Mouse (Mus musculus) urinary bladder, postnatal 4 days (tissue): ENCODE results near the gene Ap5z1.
A peak's percentile ranks its signal among the peaks of the same experiment; 100 is the strongest.

Experiments
- DNase-seq, 2 experiments: peaks; one replicate each; pipeline ENCODE4 v3.0.0; 2021 to 2022; ENCODE audit warnings: low spot score in 2 of 2

Ap5z1 gene

DNA sequence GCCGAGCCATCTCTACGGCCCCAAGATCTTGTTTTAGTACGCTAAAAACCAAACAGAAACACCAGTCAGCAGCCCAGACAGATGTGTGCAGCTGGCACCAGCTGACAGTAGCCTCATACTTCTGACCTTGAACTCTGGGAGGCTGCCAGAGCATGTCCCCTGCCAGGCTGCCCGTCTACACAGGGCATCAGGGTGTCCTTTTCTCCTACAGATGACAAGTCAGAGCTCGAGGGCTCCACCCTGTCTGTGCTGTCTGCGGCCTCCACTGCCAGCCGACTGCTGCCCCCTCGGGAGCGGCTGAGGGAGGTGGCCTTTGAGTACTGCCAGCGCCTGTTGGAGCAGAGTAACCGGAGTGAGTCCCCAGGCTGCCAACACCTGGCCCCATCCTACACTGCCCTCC, 6.1 kb downstream of the Ap5z1 start:
- DNase-seq: no peak

DNA sequence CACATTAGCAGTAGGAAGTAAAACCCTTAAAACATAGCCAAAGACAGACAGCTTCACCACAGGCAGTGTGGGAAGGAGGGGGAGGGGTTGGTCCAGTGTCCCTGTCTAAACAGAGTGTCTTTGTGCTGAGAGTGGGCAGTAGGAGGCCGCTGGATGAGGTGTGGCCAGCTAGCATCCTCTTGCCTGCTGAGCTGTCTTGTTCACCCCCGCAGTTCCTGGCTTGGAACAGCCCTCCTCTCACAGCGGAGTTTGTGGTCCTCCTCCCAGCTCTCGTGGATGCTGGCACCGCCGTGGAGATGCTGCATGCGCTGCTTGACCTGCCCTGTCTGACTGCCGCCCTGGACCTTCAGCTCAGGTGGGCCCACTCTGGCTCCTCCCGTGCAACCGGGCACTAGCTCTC, 10.0 kb downstream of the Ap5z1 start:
- DNase-seq: no peak

DNA sequence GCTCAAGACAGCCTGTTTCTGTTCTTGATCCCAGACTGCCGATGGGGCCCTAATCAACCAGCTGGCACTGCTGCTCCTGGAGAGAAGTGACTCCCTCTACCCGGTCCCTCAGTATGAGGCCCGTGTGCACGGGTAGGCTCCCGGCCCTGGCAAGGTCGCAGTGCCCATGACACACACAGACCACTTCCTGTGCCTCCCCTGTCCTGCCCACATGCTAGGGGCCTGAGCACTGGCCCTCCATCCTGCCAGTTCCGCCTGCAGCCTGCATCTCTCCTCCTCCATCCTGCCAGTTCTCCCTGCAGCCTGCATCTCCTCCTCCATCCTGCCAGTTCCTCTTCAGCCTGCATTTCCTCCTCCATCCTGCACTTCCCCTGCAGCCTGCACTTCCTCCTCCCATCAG, 11.9 kb downstream of the Ap5z1 start:
- DNase-seq: no peak

DNA sequence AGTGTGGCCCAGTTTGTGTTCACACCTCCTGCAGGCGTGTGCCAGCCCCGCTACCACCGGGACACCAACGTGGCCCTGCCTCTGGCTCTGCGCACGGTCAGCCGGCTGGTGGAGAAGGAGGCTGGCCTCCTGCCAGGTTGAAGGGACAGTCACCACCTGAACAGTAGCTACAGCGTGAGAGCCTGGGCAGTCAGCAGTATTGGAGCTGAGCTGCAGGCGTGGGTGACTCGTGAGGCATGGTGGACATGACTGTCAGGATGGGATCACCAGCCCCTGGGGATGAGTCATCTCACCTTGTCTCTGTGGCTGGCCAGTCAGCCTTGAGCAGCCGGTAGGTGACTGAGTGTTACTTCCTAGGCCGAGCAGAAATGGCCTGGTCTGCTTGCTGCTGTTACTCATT, 13.6 kb downstream of the Ap5z1 start:
- DNase-seq: no peak

DNA sequence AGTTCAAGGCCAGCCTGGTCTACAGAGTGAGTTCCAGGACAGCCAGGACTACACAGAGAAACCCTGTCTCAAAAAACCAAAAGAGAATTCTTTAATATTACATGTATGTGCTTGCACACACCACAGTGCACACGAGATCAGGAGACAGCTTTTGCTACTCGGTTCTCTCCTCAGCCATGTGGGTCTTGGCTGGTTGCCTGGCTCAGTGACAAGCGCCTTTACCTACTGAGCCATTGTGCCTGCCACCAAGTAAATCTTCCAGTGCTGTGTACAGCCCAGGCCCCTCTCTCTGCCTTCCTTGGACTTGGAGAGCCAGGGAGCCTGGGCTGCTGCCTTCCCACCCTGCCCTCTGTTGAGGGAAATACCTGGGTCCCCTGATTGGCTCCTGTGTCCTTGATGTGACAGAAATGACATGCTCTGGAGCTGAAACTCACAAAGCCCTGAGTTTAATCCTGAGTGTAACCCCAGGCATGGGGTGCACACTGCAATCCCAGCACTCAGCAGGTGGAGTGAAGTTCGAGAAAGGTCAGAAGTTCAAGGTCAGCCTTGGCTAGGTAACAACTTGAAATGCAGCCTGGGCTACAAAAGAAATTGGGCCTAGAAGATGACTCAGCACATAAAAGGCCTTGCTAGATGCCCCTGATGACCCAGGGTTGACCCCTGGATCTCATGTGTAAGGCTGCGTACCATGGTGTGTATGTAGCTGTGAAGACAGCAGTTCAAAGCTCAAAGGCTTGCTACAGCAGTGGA, 14.3 kb downstream of the Ap5z1 start:
- DNase-seq: no peak

DNA sequence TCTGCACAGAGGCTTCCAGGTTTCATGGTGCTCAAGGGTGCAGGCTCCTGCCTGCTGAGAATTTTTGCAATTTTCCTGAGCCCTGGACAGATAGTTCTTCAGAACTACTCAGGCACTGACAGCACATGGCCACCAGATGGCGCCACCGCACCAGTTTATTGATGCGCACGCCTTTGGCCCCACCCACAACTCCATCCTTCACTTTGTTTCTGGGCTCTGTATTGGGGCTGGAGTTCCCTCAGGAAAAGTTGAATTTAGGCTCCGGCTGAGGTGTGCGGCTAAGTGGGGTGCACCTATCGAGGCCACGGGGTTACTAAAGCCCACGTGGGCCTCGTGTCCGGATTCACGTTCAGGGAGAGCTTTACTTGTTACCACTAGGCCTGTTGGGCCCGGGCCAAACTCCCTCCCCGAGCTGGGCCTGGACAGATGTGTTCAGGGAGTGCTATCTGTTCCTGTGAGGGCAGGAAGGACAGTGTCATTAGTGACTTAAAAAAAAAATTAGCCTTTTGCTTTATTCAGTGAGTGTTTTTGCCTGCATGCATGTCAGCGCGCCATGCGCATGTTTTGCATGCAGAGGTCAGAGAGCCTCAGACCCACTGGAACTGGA, 15.2 kb downstream of the Ap5z1 start:
- peak; percentile 73 to 89 for DNase-seq

DNA sequence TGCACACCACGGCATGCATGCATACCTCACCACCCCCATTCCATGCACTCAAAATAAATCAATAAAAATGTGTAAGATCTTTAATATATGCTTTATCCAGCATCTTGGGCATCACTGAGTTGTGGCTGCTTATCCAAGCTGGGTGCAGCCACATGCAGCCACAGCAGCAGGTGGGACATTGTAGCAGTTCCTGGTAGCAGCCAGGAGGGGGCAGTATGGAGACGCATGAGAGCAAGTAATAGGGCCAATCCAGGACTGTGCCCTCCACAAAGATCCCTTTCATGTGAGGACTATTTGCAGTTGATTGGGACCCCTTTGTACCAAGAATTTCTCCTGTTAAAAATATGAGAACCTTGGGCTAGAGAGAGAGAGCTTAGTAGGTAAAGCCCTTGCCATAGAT, 18.8 kb downstream of the Ap5z1 start:
- no peak for DNase-seq

DNA sequence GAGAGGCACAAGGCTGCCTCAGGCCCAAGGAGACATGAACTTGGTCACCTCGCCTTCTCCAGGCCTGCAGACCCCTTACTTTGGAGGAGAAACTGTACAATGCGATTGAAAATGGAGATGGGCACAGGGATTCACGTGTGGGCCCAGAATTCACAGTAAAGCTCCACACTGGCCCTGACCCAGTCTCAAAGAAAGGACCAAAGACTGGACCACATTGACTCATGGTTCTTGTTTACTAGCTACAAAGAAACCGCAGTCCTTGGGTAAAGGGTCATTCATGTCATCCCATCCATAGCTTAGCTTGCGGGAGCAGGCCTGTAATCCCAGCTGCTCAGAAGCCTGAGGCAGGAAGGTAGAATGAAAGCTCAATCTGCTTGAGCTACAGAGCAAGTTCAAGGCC, 19.8 kb downstream of the Ap5z1 start:
- DNase-seq: no peak

DNA sequence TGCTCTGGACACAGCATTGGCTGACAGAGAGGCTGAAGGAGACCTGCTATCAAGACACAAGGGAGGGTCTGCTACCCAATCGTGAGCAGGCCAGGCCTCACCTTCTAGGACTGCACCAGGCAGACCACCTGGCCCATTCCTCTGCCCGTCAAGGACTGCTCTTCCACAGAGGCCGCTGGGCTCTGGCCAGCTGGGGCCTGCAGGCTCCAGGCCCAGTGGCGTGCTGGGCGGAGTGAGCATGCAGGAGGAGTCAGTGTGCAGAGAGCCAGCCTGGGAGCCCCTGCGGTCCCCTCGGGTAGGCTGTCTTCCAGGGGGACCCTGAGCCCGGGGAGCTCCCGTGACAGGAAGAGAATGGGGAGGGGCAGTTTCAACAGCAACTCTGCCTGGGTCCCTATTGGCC, 22.9 kb downstream of the Ap5z1 start:
- DNase-seq: no peak

DNA sequence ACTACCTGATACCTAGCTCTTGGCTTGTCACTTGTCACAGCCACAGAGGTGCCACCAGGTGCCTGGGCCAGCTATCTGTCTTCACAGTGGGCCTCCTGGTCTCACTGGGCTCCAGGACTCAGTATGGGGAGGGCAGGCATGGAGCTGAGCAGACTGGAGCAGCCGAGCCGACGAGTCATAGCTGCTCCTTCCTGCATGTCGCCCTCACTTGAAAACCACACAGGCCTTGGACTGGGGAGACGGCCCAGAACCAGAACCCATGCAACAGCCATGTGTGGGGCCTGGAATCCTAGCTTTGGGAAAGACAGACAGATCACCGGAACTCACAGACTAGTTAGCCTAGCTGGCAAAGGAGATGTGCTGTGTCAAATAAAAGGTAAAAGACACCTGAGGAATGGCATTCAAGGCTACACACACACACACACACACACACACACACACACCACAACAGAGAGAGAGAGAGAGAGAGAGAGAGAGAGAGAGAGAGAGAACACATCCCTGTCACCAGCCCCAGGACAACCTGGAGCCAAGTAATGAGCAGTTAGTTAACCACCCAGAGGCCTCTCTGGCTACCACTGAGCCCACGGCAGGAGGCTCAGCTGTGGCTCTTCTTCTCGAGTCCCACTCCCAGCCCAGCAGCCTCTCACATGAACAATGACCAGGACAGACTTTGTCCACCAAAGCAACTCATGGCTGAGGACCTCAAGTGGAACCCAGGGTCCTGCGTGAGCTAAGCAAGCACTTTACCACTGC, 26.4 kb downstream of the Ap5z1 start:
- DNase-seq: no peak

DNA sequence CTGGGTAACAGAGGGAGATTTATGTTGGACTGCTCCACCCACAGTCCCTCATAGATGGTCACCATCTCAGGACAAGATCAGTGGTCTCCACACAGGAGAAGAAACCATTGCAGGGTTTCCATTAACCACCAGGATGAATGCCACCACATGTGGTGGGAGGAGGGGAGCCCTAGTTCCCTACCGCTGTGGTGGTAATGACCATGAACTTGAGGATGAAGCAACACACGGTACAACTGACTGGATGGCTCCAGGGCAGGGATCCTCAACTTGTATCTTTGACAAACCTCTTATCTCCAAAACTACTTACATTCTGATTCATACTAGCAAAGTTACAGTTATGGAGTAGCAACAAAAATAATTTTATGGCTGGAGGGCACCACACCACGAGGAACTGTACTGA, 29.6 kb downstream of the Ap5z1 start:
- no peak for DNase-seq

DNA sequence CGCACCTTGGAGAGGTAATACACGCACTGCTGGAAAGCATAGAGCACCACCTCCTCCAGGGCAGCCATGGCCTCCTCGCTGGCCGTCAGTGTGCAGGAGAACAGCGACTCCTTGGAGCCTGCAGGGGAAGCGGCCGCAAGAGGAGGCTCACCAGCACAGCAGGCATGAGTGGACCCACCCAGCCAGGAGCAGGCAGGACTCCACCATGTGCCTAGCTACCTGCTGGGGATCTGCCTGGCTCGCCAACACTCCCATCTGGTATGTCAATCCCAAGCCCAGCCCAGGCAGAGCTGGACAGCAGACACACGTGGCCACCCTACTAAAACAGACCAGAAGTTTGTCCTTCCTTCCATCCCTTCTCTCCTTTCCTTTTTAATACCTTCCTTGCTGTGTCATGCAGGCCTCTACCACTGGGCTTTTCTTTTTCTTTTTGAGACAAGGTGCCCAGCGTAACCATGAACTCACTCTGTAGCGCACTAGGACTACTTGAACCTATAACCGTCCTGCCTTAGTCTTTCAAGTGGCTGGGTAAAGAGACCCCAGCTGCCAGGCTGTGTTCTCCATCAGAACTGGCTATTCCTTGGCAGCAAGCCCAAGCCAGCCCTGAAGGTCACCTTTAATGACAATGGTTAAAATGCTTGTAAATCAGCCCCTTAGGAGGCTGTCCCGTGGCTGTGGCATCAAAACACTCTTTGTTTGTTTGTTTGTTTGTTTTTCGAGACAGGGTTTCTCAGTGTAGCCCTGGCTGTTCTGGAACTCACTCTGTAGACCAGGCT, 31.8 kb downstream of the Ap5z1 start:
- no peak for DNase-seq

DNA sequence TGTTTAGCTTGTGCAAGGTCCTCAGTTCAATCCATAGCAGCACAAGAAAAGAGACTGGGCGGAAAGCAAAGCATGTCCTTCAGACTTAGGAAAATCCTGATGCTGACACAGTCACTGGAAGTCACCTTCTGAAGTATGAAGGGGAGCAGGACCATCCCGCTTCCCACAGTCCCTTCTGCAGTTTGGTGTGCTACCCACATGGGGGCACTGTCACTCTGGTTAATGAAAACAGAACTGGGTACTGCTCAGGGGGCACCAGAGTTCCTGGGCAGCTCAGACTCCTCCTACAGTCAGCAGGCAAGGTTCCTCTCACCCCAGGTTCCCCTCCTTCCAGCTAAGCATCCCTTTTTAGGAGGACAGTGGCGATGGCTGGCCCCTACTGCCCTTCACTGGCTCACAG, 35.2 kb downstream of the Ap5z1 start:
- no peak for DNase-seq

DNA sequence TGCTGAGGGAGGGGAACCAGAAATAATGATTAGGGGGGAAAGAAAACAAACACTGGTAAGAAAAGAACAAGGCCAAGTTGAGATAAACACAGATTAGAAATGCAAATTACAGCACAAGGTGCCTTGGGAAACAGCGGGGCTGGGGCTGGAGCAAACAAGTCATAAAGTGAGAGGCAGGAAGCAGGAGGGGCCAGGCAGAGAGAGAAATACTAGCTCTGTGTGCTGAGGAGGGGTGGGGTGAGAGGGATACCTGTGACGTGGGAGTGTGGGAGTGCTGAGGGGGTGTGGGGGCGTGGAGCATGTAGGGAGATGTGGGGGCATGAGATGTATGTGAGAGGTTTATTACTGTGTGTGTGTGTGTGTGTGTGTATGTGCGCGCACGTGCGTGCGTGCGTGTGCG, 37.2 kb downstream of the Ap5z1 start:
- DNase-seq: no peak

DNA sequence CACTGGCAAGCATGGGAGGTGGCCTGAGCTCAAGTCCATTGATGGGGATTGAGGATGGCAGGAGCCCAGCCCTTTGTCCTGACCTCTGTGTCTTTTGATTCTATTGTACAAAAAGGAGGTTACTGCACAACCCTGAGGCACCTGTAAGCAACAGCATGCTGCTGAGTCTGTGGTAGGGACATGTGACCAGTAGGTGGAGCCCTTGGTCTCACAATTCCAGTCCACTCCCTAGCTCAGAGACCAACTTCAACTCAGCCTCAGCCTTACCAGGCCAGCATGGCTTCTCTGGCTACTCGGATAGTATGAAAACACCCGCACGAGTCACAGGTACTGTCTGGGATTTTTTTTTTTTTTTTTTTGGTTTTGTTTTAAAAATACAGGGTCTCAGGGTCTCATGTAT, 38.7 kb downstream of the Ap5z1 start:
- DNase-seq: peak; percentile 75 to 81

DNA sequence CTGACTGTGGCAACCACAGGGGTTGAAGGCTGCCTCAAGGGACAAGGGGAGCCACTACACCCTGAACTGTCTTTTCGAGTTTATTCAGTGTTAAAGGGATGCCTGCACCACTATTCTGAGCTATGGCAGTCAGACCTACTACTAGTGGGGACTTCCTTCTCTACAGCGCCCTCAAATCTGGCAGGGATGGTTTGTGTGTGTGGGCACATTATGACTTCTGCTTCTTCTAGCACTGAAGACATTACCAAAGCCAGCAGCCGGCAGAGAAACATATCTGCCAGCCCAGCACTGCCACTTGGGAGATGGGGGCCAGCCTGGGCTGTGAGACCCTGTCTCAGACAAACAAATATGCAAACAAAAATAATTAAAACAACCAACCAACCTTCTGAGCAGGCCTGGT, 40.4 kb downstream of the Ap5z1 start:
- no peak for DNase-seq

DNA sequence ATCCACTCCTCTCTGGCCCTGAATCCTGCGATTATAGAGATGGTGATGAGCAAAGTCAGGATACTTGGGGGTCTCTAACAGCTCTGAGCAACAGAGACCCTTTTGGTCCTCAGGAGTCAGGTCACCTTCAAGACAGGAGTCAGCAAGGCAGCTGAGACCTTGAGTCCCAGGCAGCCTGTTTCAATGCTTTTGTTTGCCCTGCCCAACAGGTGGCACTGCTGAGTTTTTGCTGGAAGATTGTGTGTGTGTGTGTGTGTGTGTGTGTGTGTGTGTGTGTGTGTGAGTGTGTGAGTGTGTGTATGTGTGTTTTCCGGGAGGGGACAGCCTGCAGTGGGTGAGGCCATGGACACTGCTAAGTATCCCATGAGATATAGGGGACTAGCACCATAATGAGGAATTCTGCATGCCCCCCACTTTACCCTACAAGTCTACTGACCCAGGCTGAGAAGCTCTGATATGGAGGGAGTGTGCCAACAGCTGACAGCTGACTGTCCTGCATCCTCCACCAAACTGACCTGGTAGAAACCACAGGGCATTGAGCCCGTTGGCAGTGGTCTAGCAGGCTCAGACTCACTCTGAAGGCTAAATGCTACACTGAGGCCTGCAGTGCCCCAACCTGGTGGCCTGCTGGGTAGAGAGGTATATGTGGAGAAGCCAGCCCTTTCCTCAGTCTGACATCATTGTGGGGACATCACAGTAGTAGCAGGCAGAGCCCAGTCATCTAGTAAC, 42.1 kb downstream of the Ap5z1 start:
- no peak for DNase-seq

DNA sequence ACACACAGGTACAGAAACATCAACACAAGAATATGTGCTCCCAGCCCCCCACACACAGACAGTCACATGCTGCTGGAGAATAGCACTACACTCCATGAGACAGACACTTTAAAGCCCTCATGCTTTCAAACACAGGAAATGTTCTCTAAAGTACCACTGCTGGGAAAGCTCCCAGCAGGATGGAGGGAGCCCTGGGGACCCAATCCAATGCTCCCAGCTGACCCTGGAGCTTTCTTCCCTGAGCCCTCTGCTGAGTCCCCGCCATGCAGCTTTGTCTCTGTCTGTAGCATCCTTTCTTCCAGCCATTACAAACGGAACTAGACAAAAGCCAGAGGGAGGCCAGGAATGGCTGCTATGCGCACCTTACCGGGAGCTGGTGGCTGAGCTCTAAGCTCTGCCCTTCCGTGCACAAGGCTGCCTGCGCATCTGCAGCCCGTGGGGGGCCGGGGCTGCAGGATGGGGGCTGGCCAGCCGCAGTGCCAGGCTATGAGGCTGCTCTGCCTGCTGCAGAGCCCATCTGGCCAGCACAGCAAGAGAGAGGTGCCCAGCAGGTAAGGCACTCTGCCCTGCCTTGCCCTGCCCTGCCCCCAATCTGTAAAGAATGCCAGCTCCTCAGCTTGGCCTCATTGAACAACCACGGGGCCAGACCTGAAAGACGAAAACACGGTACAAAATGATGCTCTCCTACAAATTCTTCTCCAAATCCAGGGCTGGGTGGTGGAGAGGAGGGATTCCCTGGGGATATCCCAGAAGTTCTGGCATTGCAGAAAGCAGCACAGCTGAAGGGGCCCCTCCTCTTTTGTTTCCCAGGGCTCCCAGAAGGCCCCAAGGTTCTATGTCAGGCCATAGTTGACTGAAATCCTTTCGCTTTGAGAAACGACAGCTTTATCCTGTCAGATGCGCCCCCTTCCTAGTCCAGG, 45.7 kb downstream of the Ap5z1 start:
- DNase-seq: no peak

DNA sequence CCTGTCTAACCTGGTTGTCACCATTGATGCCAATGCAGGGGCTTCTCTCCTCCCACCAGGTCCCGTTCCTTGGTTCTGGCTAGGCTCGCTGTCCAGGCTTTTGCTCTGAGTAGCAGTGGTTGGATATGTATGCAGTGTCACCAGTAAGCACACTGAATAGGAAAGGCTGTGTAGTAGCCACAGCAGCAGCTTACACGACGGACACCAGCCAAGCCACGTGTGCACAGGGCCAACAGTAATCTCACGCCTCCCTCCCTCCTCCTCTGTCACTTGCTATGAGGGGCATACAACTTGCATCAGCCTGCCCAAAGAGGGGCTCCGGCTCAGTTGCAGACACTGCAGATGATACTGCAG, 46.3 kb downstream of the Ap5z1 start:
- DNase-seq: no peak

DNA sequence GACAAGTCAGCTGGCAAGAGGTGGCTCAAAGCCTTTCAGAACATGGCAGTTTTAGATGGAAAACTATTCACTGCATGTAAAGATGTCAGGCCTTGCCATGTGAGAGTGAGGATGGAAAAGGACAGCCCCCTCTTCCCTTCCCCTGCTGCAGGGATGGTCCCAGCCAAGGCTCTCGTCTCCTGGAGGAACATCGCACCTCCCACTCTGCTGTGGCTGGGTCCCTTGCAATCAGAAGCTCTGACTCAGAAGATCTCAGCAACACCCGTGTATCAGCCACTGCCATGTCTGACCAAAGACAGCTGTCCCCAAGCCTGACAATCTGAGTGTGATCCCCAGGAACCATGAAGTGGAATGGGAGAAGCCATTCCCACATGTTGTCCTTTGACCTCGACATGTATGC, 48.4 kb downstream of the Ap5z1 start:
- no peak for DNase-seq

DNA sequence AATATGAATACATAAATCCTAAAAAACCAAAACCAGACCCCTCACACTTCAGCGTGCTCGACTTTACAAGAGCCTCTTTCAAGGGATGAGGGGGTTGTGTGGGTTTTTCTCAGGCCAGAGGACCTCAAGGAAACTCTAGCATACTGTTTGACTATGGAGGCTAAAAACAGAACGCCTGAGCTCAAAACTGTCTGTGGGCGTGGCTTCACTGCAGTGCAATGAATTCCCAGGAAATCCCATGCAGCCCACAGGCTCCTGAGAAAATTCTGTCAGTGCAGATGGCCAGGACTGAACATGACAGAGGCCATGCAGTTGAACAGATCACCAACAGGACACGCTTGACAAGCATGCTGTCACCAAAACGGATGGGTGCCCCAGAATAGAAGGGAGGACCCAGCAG, 55.2 kb downstream of the Ap5z1 start:
- no peak for DNase-seq
